Mouse (Mus musculus) limb, embryonic 14.5 days (tissue): Measurements from ENCODE around the gene Slc23a3. TPM values are rescaled to one million over a fixed set of nuclear protein-coding genes. Genes with fewer than 3 reads are reported as not detected.

Experiments
- ATAC-seq: fragments of 200-750 bp; cut with Nextera tagmentation; 2 replicates; pipeline ENCODE4 v1.8.0; 2017; ENCODE audit warnings: low read depth, moderate number of reproducible peaks, moderate TSS enrichment; ENCODE audit not compliant: low FRiP score
- DNase-seq: peaks from one replicate; pipeline ENCODE4 v3.0.0-alpha.2; 2015; ENCODE audit warnings: low spot score
- H3K27ac ChIP-seq: fragments of 300-500 bp; sonication (generic); replicated peaks from 2 replicates; pipeline ENCODE4 v1.5.1; 2014; ENCODE audit warnings: low read depth, mild to moderate bottlenecking, low read length, moderate library complexity, mixed read lengths
- H3K27me3 ChIP-seq: fragments of 300-500 bp; sonication (generic); 2 replicates; pipeline ENCODE4 v1.6.1; 2014; ENCODE audit warnings: low read length, mixed read lengths; ENCODE audit not compliant: control insufficient read depth, insufficient read depth
- H3K36me3 ChIP-seq: fragments of 300-500 bp; sonication (generic); 2 replicates; pipeline ENCODE4 v1.6.1; 2014; ENCODE audit warnings: mild to moderate bottlenecking, low read length, moderate library complexity, mixed read lengths; ENCODE audit not compliant: control insufficient read depth, insufficient read depth
- H3K4me1 ChIP-seq: fragments of 300-500 bp; sonication (generic); 2 replicates; pipeline ENCODE4 v1.6.1; 2014; ENCODE audit warnings: antibody characterized with exemption, low read length, mixed read lengths; ENCODE audit not compliant: control insufficient read depth, insufficient read depth
- H3K4me2 ChIP-seq: fragments of 300-500 bp; sonication (generic); replicated peaks from 2 replicates; pipeline ENCODE4 v1.6.1; 2014; ENCODE audit warnings: low read depth, mild to moderate bottlenecking, low read length, moderate library complexity; ENCODE audit not compliant: severe bottlenecking
- H3K4me3 ChIP-seq: fragments of 300-500 bp; sonication (generic); replicated peaks from 2 replicates; pipeline ENCODE4 v1.5.1; 2014; ENCODE audit warnings: low read length
- H3K9ac ChIP-seq: fragments of 300-500 bp; sonication (generic); 2 replicates; pipeline ENCODE4 v1.6.1; 2014; ENCODE audit warnings: mild to moderate bottlenecking, low read depth, low read length, moderate library complexity; ENCODE audit not compliant: severe bottlenecking
- H3K9me3 ChIP-seq: fragments of 300-500 bp; sonication (generic); 2 replicates; pipeline ENCODE4 v1.6.1; 2016; ENCODE audit warnings: low read length; ENCODE audit not compliant: control insufficient read depth
- POLR2A ChIP-seq: fragments of 200-500 bp; IDR thresholded peaks from 2 replicates; pipeline ENCODE4 v1.8.0; 2012; ENCODE audit warnings: inconsistent platforms, mild to moderate bottlenecking, moderate library complexity, borderline replicate concordance; ENCODE audit not compliant: insufficient read depth, insufficient read length; ENCODE audit errors: extremely low read depth
- WGBS: fragments of 180-500 bp; shearing (Covaris S2); extraction: QIAGEN DNeasy Blood & Tissue Kit; methylation state at CpG from one replicate; pipeline ENCODE4 v1.1.7; 2014; 5-methylcytosine and 5-hydroxymethylcytosine counted together
- polyA plus RNA-seq, 2 experiments: library from polyadenylated mRNA; depleted of rRNA in 1 of 2; stranded (reverse) in 1 of 2; unstranded in 1 of 2; fragments of >200 nt; fragmentation: Nextera tagmentation in 1 of 2; extraction: Ambion mirVana in 1 of 2; gene quantifications; 2 replicates each; pipeline versions ENCODE4 v1.2.1 to v1.2.3; 2012 to 2014

Slc23a3 gene
- polyA plus RNA-seq, 2 experiments, result 0.11 to 0.58 TPM

GRCm38 (mm10) chr1:75159540-75160255, 26.0 kb upstream of the Slc23a3 start:
- H3K9ac ChIP-seq, result no peak overlapping the region

GRCm38 (mm10) chr1:75158990-75159389, 25.3 kb upstream of the Slc23a3 start:
- H3K4me1 ChIP-seq, result no peaks in the 10 kb centered on the region
- no peaks in the 10 kb centered on the region for H3K27me3 ChIP-seq
- no peak overlapping the region for H3K4me2 ChIP-seq
- no peak overlapping the region for H3K9ac ChIP-seq
- H3K4me3 ChIP-seq, result no peak overlapping the region
- no peaks in the 10 kb centered on the region for H3K36me3 ChIP-seq
- no peak for TF ChIP-seq POLR2A
- ATAC-seq (no peak), DNase-seq (no peak)
- H3K27ac ChIP-seq, result no peak overlapping the region
- no peaks in the 10 kb centered on the region for H3K9me3 ChIP-seq

More at GRCm38 (mm10) chr1:75159540-75160255, 26.0 kb upstream of the Slc23a3 start:
- TF ChIP-seq POLR2A, result no peak
- Histone ChIP-seq H3K4me2 (no peak overlapping the region), H3K4me3 (no peak overlapping the region), H3K4me1 (no peaks in the 10 kb centered on the region), H3K27me3 (no peaks in the 10 kb centered on the region), H3K36me3 (no peaks in the 10 kb centered on the region), H3K9me3 (no peaks in the 10 kb centered on the region), H3K27ac (no peak overlapping the region)
- 72% methylated on average over 5 of the region's 5 CpGs for WGBS
- DNase-seq (no peak), ATAC-seq (no peak)

- no peak for TF ChIP-seq POLR2A
- no peaks in the 10 kb centered on the region for H3K4me1 ChIP-seq
These were observed 22.1 kb upstream of the Slc23a3 start for GRCm38 (mm10) chr1:75155837-75156236.

GRCm38 (mm10) chr1:75148727-75149126, 15.0 kb upstream of the Slc23a3 start:
- no peak for TF ChIP-seq POLR2A
- Histone ChIP-seq H3K9ac (no peak overlapping the region), H3K9me3 (no peaks in the 10 kb centered on the region), H3K27ac (no peak overlapping the region), H3K27me3 (no peaks in the 10 kb centered on the region), H3K4me1 (peaks cover 4% of the 10 kb centered on the region; the same call in 1 of the 2 replicates), H3K36me3 (peaks cover 51% of the 10 kb centered on the region), H3K4me3 (no peak overlapping the region), H3K4me2 (no peak overlapping the region)
- 93% methylated on average over 4 of the region's 4 CpGs for WGBS
- DNase-seq (no peak), ATAC-seq (no peak)

More at GRCm38 (mm10) chr1:75155837-75156236, 22.1 kb upstream of the Slc23a3 start:
- Histone ChIP-seq H3K9me3 (no peaks in the 10 kb centered on the region), H3K9ac (no peak overlapping the region), H3K36me3 (no peaks in the 10 kb centered on the region), H3K27me3 (no peaks in the 10 kb centered on the region), H3K4me3 (no peak overlapping the region), H3K27ac (no peak overlapping the region), H3K4me2 (no peak overlapping the region)
- 74% methylated on average over 3 of the region's 3 CpGs for WGBS
- ATAC-seq (no peak), DNase-seq (no peak)

- no peak for TF ChIP-seq POLR2A
- peaks cover 6% of the 10 kb centered on the region; the same call in 1 of the 2 replicates for H3K4me1 ChIP-seq
- WGBS, result 81% methylated on average over 7 of the region's 7 CpGs
- no peak overlapping the region for H3K4me3 ChIP-seq
- no peak overlapping the region for H3K27ac ChIP-seq
- peaks cover 51% of the 10 kb centered on the region for H3K36me3 ChIP-seq
- no peak for DNase-seq
- H3K4me2 ChIP-seq, result no peak overlapping the region
- no peak for ATAC-seq
- H3K27me3 ChIP-seq, result no peaks in the 10 kb centered on the region
- H3K9ac ChIP-seq, result no peak overlapping the region
- H3K9me3 ChIP-seq, result no peaks in the 10 kb centered on the region
These were observed 13.9 kb upstream of the Slc23a3 start for GRCm38 (mm10) chr1:75147411-75148135.
